Mouse (Mus musculus) bone marrow, adult 2 months (tissue): Measurements from ENCODE around the gene Pigf.

ENCODE experiments used
- CTCF ChIP-seq: fragments of 200-500 bp; IDR thresholded peaks from 2 replicates; pipeline ENCODE4 v1.5.1; 2011; ENCODE audit warnings: low read length, control low read depth; ENCODE audit not compliant: control insufficient read depth, insufficient read depth
- POLR2A ChIP-seq: fragments of 200-500 bp; IDR thresholded peaks from 2 replicates; pipeline ENCODE4 v1.6.1; 2011; ENCODE audit warnings: low read depth, mild to moderate bottlenecking, control low read depth, low read length, borderline replicate concordance; ENCODE audit not compliant: control insufficient read depth

- TF ChIP-seq CTCF (no peak), POLR2A (no peak)
Observed at GRCm38 (mm10) chr17:86966040-86966439, 59.2 kb downstream of the Pigf start.
